Mouse (Mus musculus): ENCODE data around the gene Pitpnc1. TPM values are rescaled to one million over a fixed set of nuclear protein-coding genes. Genes with fewer than 3 reads are reported as not detected.

The Pitpnc1 gene
- total and polyA plus RNA-seq, 2 experiments, result 3.5 to 9.4 TPM

DNA sequence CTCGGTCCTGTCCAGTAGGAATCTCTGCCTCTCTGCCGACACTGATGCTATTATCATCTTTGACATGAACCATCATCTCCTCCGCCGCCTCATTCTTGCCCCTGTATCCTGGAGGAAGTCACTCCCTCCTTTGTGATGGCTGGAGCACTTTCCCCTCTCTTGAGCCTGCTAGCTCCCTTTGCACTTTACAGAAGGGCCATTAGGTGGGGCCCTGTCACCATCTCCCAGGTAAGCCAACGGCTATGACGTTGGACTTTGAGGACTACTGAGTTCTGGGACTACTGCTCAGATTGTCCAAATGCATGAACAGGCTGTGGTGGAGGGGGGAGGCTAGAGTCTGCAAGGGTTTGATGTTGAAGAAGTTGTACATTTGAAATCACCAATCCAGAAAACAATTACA, 194.6 kb downstream of the Pitpnc1 start:
- no peaks in the 10 kb centered on the region for H3K36me3 ChIP-seq (ENCODE audit: control insufficient read depth, insufficient read depth, low read length)
- H3K27me3 ChIP-seq (ENCODE audit: control insufficient read depth, insufficient read depth, low read length), result no peaks in the 10 kb centered on the region
- no peaks in the 10 kb centered on the region for H3K79me2 ChIP-seq (ENCODE audit: control insufficient read depth, insufficient read depth, low read length)
- H3K9ac ChIP-seq (ENCODE audit: low read depth, low read length), result no peak overlapping the region
- 44% methylated on average over 6 of the region's 6 CpGs for WGBS
- peak; percentile 63 for DNase-seq (ENCODE audit: extremely low read depth, low read depth, low spot score)
- H3K4me3 ChIP-seq (ENCODE audit: insufficient read depth, low read depth, low read length), result no peak overlapping the region
- H3K27ac ChIP-seq (replicated peaks; ENCODE audit: insufficient read depth, low read depth, low read length), result peak overlapping the region; percentile 42; the same call in 1 of the 2 replicates
- H3K4me1 ChIP-seq (ENCODE audit: control insufficient read depth, insufficient read depth, low read length), result peaks cover 40% of the 10 kb centered on the region
- peak; percentile 72 for TF ChIP-seq CTCF (IDR thresholded peaks at IDR 0.05; ENCODE audit: low read depth, low read length)
- TF ChIP-seq POLR2A (IDR thresholded peaks at IDR 0.05; ENCODE audit: extremely low read depth, insufficient read depth, low read length), result no peak

DNA sequence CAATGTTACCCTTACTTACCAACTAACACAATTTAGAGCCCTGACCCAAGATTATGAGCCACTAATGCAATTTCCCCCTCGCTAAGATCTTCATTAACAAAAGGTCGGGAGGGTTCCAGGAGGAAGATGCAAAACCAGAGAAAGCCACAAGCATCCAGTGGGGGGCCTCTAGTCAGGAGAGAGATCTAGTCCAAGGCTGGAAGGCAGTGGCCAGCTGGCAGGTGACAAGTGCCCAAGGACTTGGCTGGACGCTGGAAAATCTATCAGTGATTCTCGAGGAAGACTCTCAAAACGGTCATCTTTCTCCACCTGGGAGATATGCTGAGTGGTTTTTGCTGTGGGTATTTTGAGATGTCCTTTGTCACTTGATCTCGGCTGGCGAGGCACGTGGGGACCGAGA, 196.3 kb downstream of the Pitpnc1 start:
- no peaks in the 10 kb centered on the region for H3K36me3 ChIP-seq (ENCODE audit: control insufficient read depth, insufficient read depth, low read length)
- whole genome bisulfite sequencing, result 77% methylated on average over 9 of the region's 9 CpGs
- H3K79me2 ChIP-seq (ENCODE audit: control insufficient read depth, insufficient read depth, low read length), result peaks cover 3% of the 10 kb centered on the region; the same call in 1 of the 2 replicates
- peak overlapping the region; percentile 18; the same call in 1 of the 2 replicates for H3K27ac ChIP-seq (replicated peaks; ENCODE audit: insufficient read depth, low read depth, low read length)
- no peaks in the 10 kb centered on the region for H3K27me3 ChIP-seq (ENCODE audit: control insufficient read depth, insufficient read depth, low read length)
- H3K4me3 ChIP-seq (ENCODE audit: insufficient read depth, low read depth, low read length), result no peak overlapping the region
- peaks cover 42% of the 10 kb centered on the region for H3K4me1 ChIP-seq (ENCODE audit: control insufficient read depth, insufficient read depth, low read length)
- peak; percentile 15 for DNase-seq (ENCODE audit: extremely low read depth, low read depth, low spot score)
- no peak overlapping the region for H3K9ac ChIP-seq (ENCODE audit: low read depth, low read length)
- TF ChIP-seq CTCF (IDR thresholded peaks at IDR 0.05; ENCODE audit: low read depth, low read length), result no peak
- no peak for TF ChIP-seq POLR2A (IDR thresholded peaks at IDR 0.05; ENCODE audit: extremely low read depth, insufficient read depth, low read length)

DNA sequence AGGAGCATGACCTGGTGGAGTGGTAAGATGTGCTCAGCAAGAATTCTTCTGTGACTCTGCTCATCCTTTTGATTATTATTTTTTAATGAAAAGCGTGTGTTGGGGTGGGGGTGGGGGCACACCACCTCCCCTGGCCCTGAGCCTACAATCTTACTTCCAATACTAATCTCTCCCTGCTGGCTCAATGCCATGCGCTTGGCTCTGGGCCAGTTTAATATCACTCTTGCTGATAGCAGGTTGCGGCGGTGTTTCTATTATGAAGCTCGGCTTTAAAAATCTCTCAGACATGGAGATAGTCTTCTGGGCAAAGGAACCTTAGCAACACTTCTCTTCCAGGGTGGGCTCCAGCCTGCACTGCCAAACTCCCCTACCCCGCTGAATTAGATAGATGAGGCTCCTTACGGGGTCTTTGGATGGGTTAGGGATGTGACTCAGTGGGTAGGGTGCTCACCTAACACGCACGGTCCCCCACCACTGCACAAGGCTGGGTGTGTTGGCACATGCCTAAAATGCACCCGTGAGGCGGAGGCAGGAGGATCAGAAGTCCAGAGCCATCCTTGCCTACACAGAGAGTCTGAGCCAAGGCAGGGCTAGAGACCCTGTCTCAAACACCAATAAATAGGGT, 198.0 kb downstream of the Pitpnc1 start:
- WGBS, result 43% methylated on average over 11 of the region's 11 CpGs
- Histone ChIP-seq H3K27me3 (ENCODE audit: control insufficient read depth, insufficient read depth, low read length) (no peaks in the 10 kb centered on the region), H3K4me3 (ENCODE audit: insufficient read depth, low read depth, low read length) (no peak overlapping the region), H3K27ac (replicated peaks; ENCODE audit: insufficient read depth, low read depth, low read length) (peak overlapping the region; percentile 52; the same call in 1 of the 2 replicates), H3K9ac (ENCODE audit: low read depth, low read length) (no peak overlapping the region), H3K36me3 (ENCODE audit: control insufficient read depth, insufficient read depth, low read length) (no peaks in the 10 kb centered on the region), H3K79me2 (ENCODE audit: control insufficient read depth, insufficient read depth, low read length) (peaks cover 3% of the 10 kb centered on the region; the same call in 1 of the 2 replicates), H3K4me1 (ENCODE audit: control insufficient read depth, insufficient read depth, low read length) (peaks cover 37% of the 10 kb centered on the region)
- peak; percentile 33 for DNase-seq (ENCODE audit: extremely low read depth, low read depth, low spot score)
- TF ChIP-seq CTCF (IDR thresholded peaks at IDR 0.05; ENCODE audit: low read depth, low read length), result no peak
- TF ChIP-seq POLR2A (IDR thresholded peaks at IDR 0.05; ENCODE audit: extremely low read depth, insufficient read depth, low read length), result no peak

DNA sequence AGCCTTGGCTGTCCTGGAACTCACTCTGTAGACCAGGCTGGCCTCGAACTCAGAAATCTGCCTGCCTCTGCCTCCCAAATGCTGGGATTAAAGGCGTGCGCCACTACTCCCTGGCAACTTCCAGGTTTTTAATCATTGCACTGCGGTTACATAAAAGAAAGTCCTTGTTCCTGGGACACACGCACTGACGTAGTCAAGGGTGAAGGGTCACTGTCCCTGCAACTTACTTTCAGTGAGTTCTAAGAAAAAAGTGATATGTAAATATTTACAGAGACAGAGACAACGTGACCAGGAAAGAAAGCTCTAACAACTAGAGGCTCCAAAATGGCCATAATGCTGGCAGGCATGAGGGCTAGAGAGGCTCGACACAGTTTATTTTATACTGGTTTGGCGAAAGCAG, 199.9 kb downstream of the Pitpnc1 start:
- TF ChIP-seq CTCF (IDR thresholded peaks at IDR 0.05; ENCODE audit: low read depth, low read length) (no peak), POLR2A (IDR thresholded peaks at IDR 0.05; ENCODE audit: extremely low read depth, insufficient read depth, low read length) (no peak)
- no peaks in the 10 kb centered on the region for H3K27me3 ChIP-seq (ENCODE audit: control insufficient read depth, insufficient read depth, low read length)
- peaks cover 3% of the 10 kb centered on the region; the same call in 1 of the 2 replicates for H3K79me2 ChIP-seq (ENCODE audit: control insufficient read depth, insufficient read depth, low read length)
- H3K27ac ChIP-seq (replicated peaks; ENCODE audit: insufficient read depth, low read depth, low read length), result peak overlapping the region; percentile 92
- DNase-seq (ENCODE audit: extremely low read depth, low read depth, low spot score), result peak; percentile 99
- peak overlapping the region; percentile 26 for H3K9ac ChIP-seq (ENCODE audit: low read depth, low read length)
- WGBS, result 26% methylated on average over 9 of the region's 9 CpGs
- no peak overlapping the region for H3K4me3 ChIP-seq (ENCODE audit: insufficient read depth, low read depth, low read length)
- H3K4me1 ChIP-seq (ENCODE audit: control insufficient read depth, insufficient read depth, low read length), result peaks cover 23% of the 10 kb centered on the region
- no peaks in the 10 kb centered on the region for H3K36me3 ChIP-seq (ENCODE audit: control insufficient read depth, insufficient read depth, low read length)

DNA sequence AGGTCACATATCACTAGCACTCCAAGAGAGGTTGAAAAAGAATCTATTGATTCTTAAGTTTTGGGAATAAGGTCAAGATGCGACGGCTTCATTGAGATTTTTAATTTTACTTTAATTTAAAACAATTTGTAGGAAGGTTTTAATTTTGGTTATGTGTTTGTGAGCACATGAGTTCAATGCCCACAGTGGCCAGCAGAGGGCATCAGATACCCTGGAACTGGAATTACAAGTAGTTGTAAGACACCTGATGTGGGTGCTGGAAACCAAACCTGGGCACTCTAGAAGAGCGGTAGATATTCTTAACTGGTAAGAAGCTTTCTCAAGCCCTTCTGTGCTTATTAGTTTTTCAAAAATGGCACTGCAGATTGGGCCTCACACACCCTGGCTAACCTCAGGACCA, 203.0 kb downstream of the Pitpnc1 start:
- 98% methylated on average over 3 of the region's 3 CpGs for WGBS
- no peak overlapping the region for H3K9ac ChIP-seq (ENCODE audit: low read depth, low read length)
- H3K4me3 ChIP-seq (ENCODE audit: insufficient read depth, low read depth, low read length), result no peak overlapping the region
- H3K27me3 ChIP-seq (ENCODE audit: control insufficient read depth, insufficient read depth, low read length), result no peaks in the 10 kb centered on the region
- DNase-seq (ENCODE audit: extremely low read depth, low read depth, low spot score), result no peak
- TF ChIP-seq CTCF (IDR thresholded peaks at IDR 0.05; ENCODE audit: low read depth, low read length) (peak; percentile 8; the same call in 1 of the 2 replicates), POLR2A (IDR thresholded peaks at IDR 0.05; ENCODE audit: extremely low read depth, insufficient read depth, low read length) (no peak)
- H3K79me2 ChIP-seq (ENCODE audit: control insufficient read depth, insufficient read depth, low read length), result peaks cover 7% of the 10 kb centered on the region; the same call in 1 of the 2 replicates
- H3K27ac ChIP-seq (replicated peaks; ENCODE audit: insufficient read depth, low read depth, low read length), result no peak overlapping the region
- peaks cover 26% of the 10 kb centered on the region for H3K4me1 ChIP-seq (ENCODE audit: control insufficient read depth, insufficient read depth, low read length)
- H3K36me3 ChIP-seq (ENCODE audit: control insufficient read depth, insufficient read depth, low read length), result no peaks in the 10 kb centered on the region

DNA sequence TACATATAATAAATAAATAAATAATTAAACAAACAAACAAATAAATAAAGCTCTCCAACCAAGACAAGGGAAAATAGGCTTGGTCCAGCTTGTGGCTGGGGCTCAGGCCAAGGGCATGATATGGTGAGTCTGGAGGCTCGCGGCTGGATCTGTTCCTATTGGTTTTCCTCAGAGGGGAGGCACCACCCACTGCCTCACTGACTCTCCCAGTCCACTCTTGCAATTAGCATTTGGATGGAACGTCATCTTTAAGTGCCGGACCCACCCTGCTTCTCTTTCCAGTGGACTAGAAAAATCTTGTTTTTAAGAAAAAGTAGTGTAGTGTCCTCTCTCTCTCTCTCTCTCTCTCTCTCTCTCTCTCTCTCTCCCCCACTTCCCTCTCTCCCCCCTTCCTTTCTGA, 204.6 kb downstream of the Pitpnc1 start:
- WGBS, result 94% methylated on average over 4 of the region's 4 CpGs
- TF ChIP-seq POLR2A (IDR thresholded peaks at IDR 0.05; ENCODE audit: extremely low read depth, insufficient read depth, low read length) (no peak), CTCF (IDR thresholded peaks at IDR 0.05; ENCODE audit: low read depth, low read length) (no peak)
- H3K79me2 ChIP-seq (ENCODE audit: control insufficient read depth, insufficient read depth, low read length), result peaks cover 7% of the 10 kb centered on the region; the same call in 1 of the 2 replicates

More for the DNA sequence above, 204.6 kb downstream of the Pitpnc1 start:
- Histone ChIP-seq H3K4me1 (ENCODE audit: control insufficient read depth, insufficient read depth, low read length) (peaks cover 15% of the 10 kb centered on the region), H3K4me3 (ENCODE audit: insufficient read depth, low read depth, low read length) (no peak overlapping the region), H3K27me3 (ENCODE audit: control insufficient read depth, insufficient read depth, low read length) (no peaks in the 10 kb centered on the region), H3K9ac (ENCODE audit: low read depth, low read length) (no peak overlapping the region), H3K27ac (replicated peaks; ENCODE audit: insufficient read depth, low read depth, low read length) (peak overlapping the region; percentile 22; the same call in 1 of the 2 replicates), H3K36me3 (ENCODE audit: control insufficient read depth, insufficient read depth, low read length) (no peaks in the 10 kb centered on the region)
- DNase-seq (ENCODE audit: extremely low read depth, low read depth, low spot score), result no peak
